In the genomic region with DNA sequence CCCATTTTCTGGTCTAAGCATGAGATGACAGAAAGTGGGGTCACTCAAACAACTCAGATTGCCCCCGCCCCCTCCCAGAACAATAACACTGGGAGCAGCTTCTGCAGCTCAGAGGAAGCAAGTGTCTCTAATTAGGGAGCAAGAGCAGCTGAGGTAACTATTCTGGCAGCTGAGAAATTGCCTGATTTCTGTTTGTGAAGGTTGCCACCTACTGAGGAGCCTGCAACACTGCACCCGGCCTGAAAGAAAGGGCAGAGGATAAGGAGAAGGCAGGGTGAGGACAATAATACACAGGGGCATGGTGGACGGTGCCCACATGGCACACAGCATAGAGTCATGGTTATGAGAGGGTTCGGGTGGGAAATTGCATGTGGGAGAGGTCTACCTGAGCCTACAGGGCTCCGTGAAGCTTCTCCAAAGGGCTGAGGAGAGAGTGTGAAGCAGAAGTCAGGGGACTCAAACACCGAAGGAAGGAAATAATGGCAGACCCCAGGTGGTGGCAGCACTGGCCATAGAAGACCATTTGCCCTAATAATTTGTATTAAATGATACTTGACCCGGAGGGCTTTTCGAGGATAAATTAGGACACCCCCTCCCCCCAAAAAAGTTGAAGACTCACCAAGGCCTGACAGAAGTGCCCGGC, we compare ENCODE assay signal across 8 mouse cellular contexts.
DNase-seq lines count a peak whose midpoint lies in the region; ATAC-seq and TF ChIP-seq lines count a peak whose summit lies in the region.

No protein-coding gene starts in this region.

- H3K27me3 ChIP-seq in heart, embryonic 11.5 days (ENCODE audit: control insufficient read depth, insufficient read depth, low read length), result no peaks in the 10 kb centered on the region
- H3K27me3 ChIP-seq in hindbrain, postnatal 0 days (ENCODE audit: insufficient read depth, low read length), result no peaks in the 10 kb centered on the region

- H3K4me1 ChIP-seq in heart, embryonic 11.5 days (ENCODE audit: control insufficient read depth, insufficient read depth, low read length), result no peaks in the 10 kb centered on the region
- H3K4me1 ChIP-seq in hindbrain, postnatal 0 days (ENCODE audit: insufficient read depth, low read length), result no peaks in the 10 kb centered on the region

- TF ChIP-seq CTCF in hindbrain, postnatal 0 days (IDR thresholded peaks at IDR 0.05; ENCODE audit: low read depth), result peak; percentile 93

- H3K9ac ChIP-seq in heart, embryonic 11.5 days (ENCODE audit: low read depth, low read length), result no peak overlapping the region
- H3K9ac ChIP-seq in hindbrain, postnatal 0 days (replicated peaks; ENCODE audit: low read length), result no peak overlapping the region

- no peaks in the 10 kb centered on the region for H3K36me3 ChIP-seq in heart, embryonic 11.5 days (ENCODE audit: control insufficient read depth, insufficient read depth, low read length)
- H3K36me3 ChIP-seq in hindbrain, postnatal 0 days (ENCODE audit: insufficient read depth, low read length), result no peaks in the 10 kb centered on the region

- WGBS in heart, embryonic 11.5 days (ENCODE audit: insufficient replicate concordance), result 40% methylated on average over 9 of the region's 9 CpGs
- 31% methylated on average over 9 of the region's 9 CpGs for WGBS in hindbrain, postnatal 0 days

- no peaks in the 10 kb centered on the region for H3K9me3 ChIP-seq in heart, embryonic 11.5 days (replicated peaks; ENCODE audit: control insufficient read depth, low read length)
- no peaks in the 10 kb centered on the region for H3K9me3 ChIP-seq in hindbrain, postnatal 0 days (ENCODE audit: low read length)

- no peak for ATAC-seq in heart, embryonic 11.5 days (replicated peaks; ENCODE audit: insufficient number of reproducible peaks, low FRiP score, low TSS enrichment)
- ATAC-seq in hindbrain, postnatal 0 days, result peak; percentile 90
- ATAC-seq in megakaryocyte progenitor cell, adult 5-6 weeks (replicated peaks; ENCODE audit: poor library complexity), result peak; percentile 85

- no peak overlapping the region for H3K4me2 ChIP-seq in heart, embryonic 11.5 days
- H3K4me2 ChIP-seq in hindbrain, postnatal 0 days (ENCODE audit: low read depth, low read length), result no peak overlapping the region

- no peak overlapping the region for H3K4me3 ChIP-seq in heart, embryonic 11.5 days (ENCODE audit: low read depth, low read length)
- no peak overlapping the region for H3K4me3 ChIP-seq in hindbrain, postnatal 0 days (ENCODE audit: low read length)

- DNase-seq in heart, adult 11 months, result peak; percentile 89
- DNase-seq in cerebellum, postnatal 4 days (ENCODE audit: low spot score in 2 of 2), result peak; percentile 34 to 72
- peak; percentile 46 for DNase-seq in gastrocnemius, adult 18-20 months (ENCODE audit: low spot score)
- DNase-seq in hindbrain, postnatal 0 days (ENCODE audit: low spot score), result peak; percentile 92
- DNase-seq in layer of hippocampus, postnatal 36 days, result peak; percentile 68 to 70
- DNase-seq in right cerebral cortex, postnatal 25 days, result peak; percentile 73

- no peak overlapping the region for H3K27ac ChIP-seq in heart, embryonic 11.5 days (ENCODE audit: low read depth, low read length)
- H3K27ac ChIP-seq in hindbrain, postnatal 0 days, result no peak overlapping the region
